Mouse (Mus musculus) sigmoid colon, adult 10 weeks (tissue): ENCODE results near the gene Olfr706. TPM values are rescaled to one million over a fixed set of nuclear protein-coding genes. Genes with fewer than 3 reads are reported as not detected.

Source experiments
- polyA plus RNA-seq: library from polyadenylated mRNA; stranded (reverse); fragments of 350-450 nt; fragmentation: Illumina TruSeq; extraction: RNeasy Lipid Tissue Mini Kit (QIAGEN cat#74804); gene quantifications from one replicate; pipeline ENCODE4 v1.2.3, GENCODE M21; 2014; ENCODE audit warnings: low read depth, low replicate concordance

The Olfr706 gene
- polyA plus RNA-seq = not detected

DNA sequence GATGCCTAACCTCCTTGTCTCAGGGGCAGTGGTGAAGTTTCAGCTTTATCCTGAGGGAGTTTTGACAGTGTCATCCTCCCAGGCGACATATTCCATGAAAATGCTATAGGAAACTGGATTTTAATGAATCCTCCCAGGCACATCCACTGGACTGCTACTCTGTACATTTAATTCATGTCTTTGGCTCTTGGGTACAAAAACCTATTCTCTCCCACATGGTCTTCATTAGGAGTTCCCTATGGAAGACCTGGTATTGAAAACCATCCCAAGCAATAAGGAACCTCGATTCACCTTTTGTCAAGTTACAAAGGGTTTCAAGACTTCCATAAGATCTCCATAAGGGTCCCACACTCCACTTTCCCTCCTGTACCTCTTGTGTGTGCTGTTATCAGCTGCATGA, at the start of gene Olfr706:
Gene Olfr706 (minus strand): TSS at position 101 of the 400 bp plus-strand sequence.

DNA sequence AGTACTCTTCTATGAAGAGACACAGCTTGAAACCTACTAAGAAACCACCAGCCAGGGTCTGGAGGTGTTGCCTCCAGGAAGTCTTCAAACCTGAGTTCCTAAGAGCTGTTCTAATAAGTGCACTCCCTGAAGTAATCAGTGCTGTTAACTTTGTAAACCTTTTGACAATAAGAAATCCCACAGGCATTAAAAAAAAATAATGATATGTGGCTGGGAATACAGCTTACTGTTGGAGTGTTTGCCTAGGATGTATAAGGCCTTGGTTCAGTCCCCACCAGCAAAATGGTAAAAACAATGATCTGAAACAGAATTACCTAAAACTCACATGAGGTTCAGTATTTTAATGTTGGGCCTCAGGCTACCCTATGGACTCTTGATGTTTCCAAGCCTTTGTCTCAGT, 44.2 kb upstream of the Olfr706 start, which contains the start of gene Olfr709-ps1:
Gene Olfr709-ps1 (minus strand): TSS at position 101 of the 400 bp plus-strand sequence.

DNA sequence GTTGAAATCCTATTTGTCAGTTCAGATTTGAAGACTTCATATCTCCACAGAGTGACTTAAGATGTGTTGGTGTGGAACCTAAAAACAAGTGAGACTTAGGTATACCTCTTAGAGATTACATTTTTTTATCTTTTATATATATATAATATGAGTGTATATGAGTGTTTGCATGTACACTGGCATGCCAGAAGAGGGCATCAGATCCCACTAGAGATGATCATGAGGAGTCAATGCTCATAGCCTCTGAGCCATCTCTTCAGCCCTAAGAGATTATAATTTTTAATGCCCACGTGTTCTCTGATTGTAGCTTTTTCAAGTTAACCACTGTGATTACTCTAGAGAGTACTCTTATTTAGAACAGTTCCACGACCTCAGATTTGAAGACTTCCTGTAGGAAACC, 19.7 kb upstream of the Olfr706 start, which contains the start of gene Olfr1532-ps1:
Gene Olfr1532-ps1 (plus strand): TSS at position 326 of the 400 bp plus-strand sequence.

GRCm38 (mm10) chr7:106901141-106901540, 13.2 kb upstream of the Olfr706 start, which contains the start of gene Olfr707:
Gene Olfr707 (minus strand): TSS chr7:106901241.

GRCm38 (mm10) chr7:106876791-106877190, 11.2 kb downstream of the Olfr706 start, which contains the start of gene Olfr705:
Gene Olfr705 (minus strand): TSS chr7:106876891.

DNA sequence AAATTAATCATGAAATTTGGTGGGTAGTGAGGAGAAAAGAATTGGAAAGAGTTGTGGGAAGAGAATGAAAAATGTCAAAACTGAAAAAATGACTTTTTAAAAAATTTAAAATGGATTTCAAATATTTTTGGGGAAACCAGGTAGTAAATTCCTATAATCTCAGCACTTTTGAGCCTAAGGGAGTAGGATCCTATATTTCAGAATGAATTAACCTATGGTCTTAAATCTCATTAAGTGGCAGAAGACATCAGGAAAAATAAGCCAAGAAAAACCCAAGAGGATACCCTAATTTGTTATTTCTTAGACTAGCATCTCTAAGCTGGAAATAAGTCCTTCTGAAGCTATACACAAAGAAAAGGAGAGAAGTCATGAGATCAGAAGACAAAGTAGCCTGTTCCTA, 25.1 kb downstream of the Olfr706 start, which contains the start of gene Olfr704:
Gene Olfr704 (plus strand): TSS at position 301 of the 400 bp plus-strand sequence.

DNA sequence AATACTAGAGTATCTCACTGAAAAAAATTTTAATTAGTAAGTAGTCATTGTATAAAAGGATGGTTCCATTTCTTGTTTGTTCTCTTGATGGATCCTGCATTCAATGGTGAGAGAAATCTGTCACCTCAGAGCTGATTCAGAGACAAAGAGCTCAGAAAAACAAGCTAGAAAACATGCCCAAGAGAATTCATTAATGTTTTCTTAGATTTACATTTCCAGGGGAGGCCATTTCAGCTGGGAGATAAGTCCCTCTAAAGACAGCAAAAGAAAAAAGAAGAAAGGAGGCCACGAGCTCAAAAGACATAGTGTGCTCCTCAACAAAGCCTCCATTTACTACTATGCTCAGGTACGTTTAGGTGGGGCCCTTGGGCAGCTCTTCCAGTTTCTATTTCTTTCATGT, 44.9 kb downstream of the Olfr706 start, which contains the start of gene Olfr703:
Gene Olfr703 (plus strand): TSS at position 301 of the 400 bp plus-strand sequence.

GRCm38 (mm10) chr7:106833793-106834192, 54.2 kb downstream of the Olfr706 start, which contains the start of gene Olfr702:
Gene Olfr702 (minus strand): TSS chr7:106833893.

Other genes starting within 250 kb of the Olfr706 start
- not detected for gene Olfr693, start 207.6 kb downstream of the Olfr706 start, polyA plus RNA-seq
- gene Olfr694, start 196.3 kb downstream of the Olfr706 start, polyA plus RNA-seq = not detected
- not detected for gene Olfr695, start 171.8 kb downstream of the Olfr706 start, polyA plus RNA-seq
- gene Olfr697, start 145.7 kb downstream of the Olfr706 start, polyA plus RNA-seq = not detected
- gene Olfr698, start 132.8 kb downstream of the Olfr706 start, polyA plus RNA-seq = not detected
- not detected for gene Olfr699, start 95.0 kb downstream of the Olfr706 start, polyA plus RNA-seq
- not detected for gene Olfr700, start 79.3 kb downstream of the Olfr706 start, polyA plus RNA-seq
- not detected for gene Olfr701, start 74.0 kb downstream of the Olfr706 start, polyA plus RNA-seq
- gene Olfr702, start 54.3 kb downstream of the Olfr706 start, polyA plus RNA-seq = not detected
- gene Olfr703, start 44.8 kb downstream of the Olfr706 start, polyA plus RNA-seq = not detected
- gene Olfr704, start 25.0 kb downstream of the Olfr706 start, polyA plus RNA-seq = not detected
- gene Olfr705, start 11.3 kb downstream of the Olfr706 start, polyA plus RNA-seq = not detected
- gene Olfr707, start 13.1 kb upstream of the Olfr706 start, polyA plus RNA-seq = not detected
- not detected for gene Olfr1532-ps1, start 19.8 kb upstream of the Olfr706 start, polyA plus RNA-seq
- gene Olfr709-ps1, start 44.1 kb upstream of the Olfr706 start, polyA plus RNA-seq = not detected
- gene Olfr710, start 60.1 kb upstream of the Olfr706 start, polyA plus RNA-seq = not detected
- gene Olfr6, start 75.8 kb upstream of the Olfr706 start, polyA plus RNA-seq = not detected
- not detected for gene Olfr711, start 87.3 kb upstream of the Olfr706 start, polyA plus RNA-seq
- not detected for gene Olfr2, start 117.9 kb upstream of the Olfr706 start, polyA plus RNA-seq
- gene Olfr713, start 143.0 kb upstream of the Olfr706 start, polyA plus RNA-seq = not detected
- gene Olfr714, start 182.8 kb upstream of the Olfr706 start, polyA plus RNA-seq = not detected
- not detected for gene Olfr17, start 205.1 kb upstream of the Olfr706 start, polyA plus RNA-seq
- gene Olfr715b, start 222.2 kb upstream of the Olfr706 start, polyA plus RNA-seq = not detected
- gene Olfr715, start 242.9 kb upstream of the Olfr706 start, polyA plus RNA-seq = not detected